Mouse (Mus musculus): ENCODE results near the gene Top1.

GRCm38 (mm10) chr2:160646144-160646844, 606 bp downstream of the Top1 start:
- TF ChIP-seq POLR2A (IDR thresholded peaks at IDR 0.05; ENCODE audit: low read depth, low read length) (peak; percentile 13; the same call in 1 of the 2 replicates), CTCF (IDR thresholded peaks at IDR 0.05; ENCODE audit: extremely low read depth, insufficient read length, insufficient replicate concordance, low read depth, low read length) (no peak)
